ENCODE assay signal across 15 mouse cellular contexts in the genomic region with DNA sequence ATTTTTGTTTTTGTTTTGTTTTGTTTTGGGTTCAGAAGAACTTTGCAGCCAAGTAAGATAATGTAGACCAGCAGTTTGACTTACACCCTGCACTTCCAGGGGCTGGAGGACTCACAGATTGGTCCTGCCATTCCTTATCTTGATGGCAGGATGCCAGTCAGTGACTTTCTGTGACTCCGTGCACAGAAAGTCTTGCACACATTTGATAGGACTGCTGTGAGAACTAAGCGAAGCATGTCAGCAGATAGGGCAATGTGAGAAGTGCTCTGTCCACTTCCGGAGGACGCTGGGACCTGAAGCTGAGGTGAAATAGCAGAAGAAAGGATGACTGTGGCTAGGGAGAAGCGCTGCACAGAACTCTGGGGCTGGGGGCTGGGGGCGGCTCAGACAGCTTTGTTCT. TPM values are rescaled to one million over a fixed set of nuclear protein-coding genes. Genes with fewer than 3 reads are reported as not detected.
DNase-seq lines count a peak whose midpoint lies in the region; ATAC-seq and TF ChIP-seq lines count a peak whose summit lies in the region.
"Had no signal": no experiment of that assay in that cellular context is flagged by ENCODE, and none has a peak within 500 bp of the region (broad histone marks: within the 10 kb centered on the region; RNA-seq: fewer than 3 reads in every experiment).

No protein-coding gene starts in this region.

- no peaks in the 10 kb centered on the region for H3K27me3 ChIP-seq in MEL (ENCODE audit: control insufficient read depth in 1 of 2, insufficient read depth in 2 of 2, low read length in 2 of 2)
- H3K27me3 ChIP-seq in heart, embryonic 13.5 days (replicated peaks) = no peaks in the 10 kb centered on the region
- H3K27me3 ChIP-seq in liver, embryonic 15.5 days = no peaks in the 10 kb centered on the region
- no peaks in the 10 kb centered on the region for H3K27me3 ChIP-seq in forebrain, embryonic 10.5 days (ENCODE audit: poor library complexity, severe bottlenecking)
- H3K27me3 ChIP-seq: embryonic facial prominence, embryonic 13.5 days; limb, embryonic 15.5 days; midbrain, embryonic 13.5 days had no signal

- WGBS in heart, embryonic 13.5 days = 32% methylated on average over 6 of the region's 6 CpGs
- 42% methylated on average over 6 of the region's 6 CpGs for WGBS in liver, embryonic 15.5 days (ENCODE audit: insufficient replicate concordance)
- 94% methylated on average over 6 of the region's 6 CpGs for WGBS in forebrain, embryonic 10.5 days

- 0 out of 2 replicates have a peak, but pooled peaks have one; percentile 9 for ATAC-seq in heart, embryonic 13.5 days (ENCODE audit: extremely low read depth, insufficient number of reproducible peaks, low FRiP score, low TSS enrichment)
- ATAC-seq in liver, embryonic 15.5 days (ENCODE audit: insufficient read depth) = peak; percentile 74
- no peak for ATAC-seq in inflammation-experienced regulatory T-cells, adult 6 months
- ATAC-seq: hindbrain, embryonic 16.5 days; midbrain, embryonic 13.5 days had no signal

- 0 out of 2 replicates have a peak overlapping the region, but pooled peaks have one; percentile 19 for H3K9ac ChIP-seq in MEL (ENCODE audit: control insufficient read depth, low read depth, low read length, poor library complexity, severe bottlenecking)
- H3K9ac ChIP-seq in heart, embryonic 13.5 days = 0 out of 2 replicates have a peak overlapping the region, but pooled peaks have one; percentile 28
- no peak overlapping the region for H3K9ac ChIP-seq in liver, embryonic 15.5 days
- H3K9ac ChIP-seq: embryonic facial prominence, embryonic 13.5 days; limb, embryonic 15.5 days; midbrain, embryonic 13.5 days had no signal

- H3K9me3 ChIP-seq in MEL (replicated peaks; ENCODE audit: insufficient read depth, low read length) = no peaks in the 10 kb centered on the region
- H3K9me3 ChIP-seq in heart, embryonic 13.5 days = no peaks in the 10 kb centered on the region
- H3K9me3 ChIP-seq in liver, embryonic 15.5 days (replicated peaks) = no peaks in the 10 kb centered on the region
- H3K9me3 ChIP-seq in forebrain, embryonic 10.5 days = no peaks in the 10 kb centered on the region
- H3K9me3 ChIP-seq: embryonic facial prominence, embryonic 13.5 days; limb, embryonic 15.5 days; midbrain, embryonic 13.5 days had no signal

- peak overlapping the region; percentile 44 for H3K27ac ChIP-seq in MEL (ENCODE audit: control insufficient read depth, low read depth, low read length)
- H3K27ac ChIP-seq in heart, embryonic 13.5 days (replicated peaks) = peak overlapping the region; percentile 77
- H3K27ac ChIP-seq in liver, embryonic 15.5 days (replicated peaks) = peak overlapping the region; percentile 26
- no peak overlapping the region for H3K27ac ChIP-seq in forebrain, embryonic 10.5 days
- H3K27ac ChIP-seq: embryonic facial prominence, embryonic 13.5 days; limb, embryonic 15.5 days; midbrain, embryonic 13.5 days had no signal

- peaks cover 20 to 47% of the 10 kb centered on the region in 2 experiments for H3K36me3 ChIP-seq in MEL (ENCODE audit: control insufficient read depth in 1 of 2, insufficient read depth in 2 of 2, low read length in 2 of 2)
- H3K36me3 ChIP-seq in heart, embryonic 13.5 days = peaks cover 45% of the 10 kb centered on the region
- H3K36me3 ChIP-seq in liver, embryonic 15.5 days (replicated peaks) = peaks cover 66% of the 10 kb centered on the region
- H3K36me3 ChIP-seq in forebrain, embryonic 10.5 days (replicated peaks) = peaks cover 88% of the 10 kb centered on the region

- peak; percentile 68 to 79 for TF ChIP-seq EP300 in MEL (IDR thresholded peaks at IDR 0.05; ENCODE audit: low read depth in 1 of 2, low read length in 2 of 2)

- H3K4me2 ChIP-seq in heart, embryonic 13.5 days = peak overlapping the region; percentile 52
- peak overlapping the region; percentile 25; the same call in 1 of the 2 replicates for H3K4me2 ChIP-seq in liver, embryonic 15.5 days
- H3K4me2 ChIP-seq: embryonic facial prominence, embryonic 13.5 days; limb, embryonic 15.5 days; midbrain, embryonic 13.5 days had no signal

- DNase-seq in heart, adult 11 months = peak; percentile 90
- DNase-seq in heart, adult 8-10 months (ENCODE audit: low spot score) = no peak
- peak; percentile 94 for DNase-seq in MEL (ENCODE audit: low read depth, low spot score)
- no peak for DNase-seq in embryo, embryonic 11 days
- no peak for DNase-seq in forebrain, embryonic 10.5 days (ENCODE audit: extremely low spot score, low spot score)
- DNase-seq: cerebellum, adult 9-11 months; kidney, postnatal 14 days; thymus, adult 18-20 months had no signal

- peak overlapping the region in 1 of 2 experiments; percentile 36; a peak in 2 of 4 replicates for H3K4me3 ChIP-seq in MEL (ENCODE audit: control insufficient read depth in 1 of 2, insufficient read depth in 1 of 2, low read depth in 2 of 2, low read length in 2 of 2)
- H3K4me3 ChIP-seq in heart, embryonic 13.5 days = peak overlapping the region; percentile 11; the same call in 1 of the 2 replicates
- no peak overlapping the region for H3K4me3 ChIP-seq in liver, embryonic 15.5 days (replicated peaks)
- H3K4me3 ChIP-seq in forebrain, embryonic 10.5 days = no peak overlapping the region
- H3K4me3 ChIP-seq: embryonic facial prominence, embryonic 13.5 days; limb, embryonic 15.5 days; midbrain, embryonic 13.5 days had no signal

- 0 out of 4 replicates have a peak, but pooled peaks of 1 of the 2 experiments have one; percentile 21 for TF ChIP-seq POLR2A in MEL (IDR thresholded peaks at IDR 0.05; ENCODE audit: control insufficient read depth in 1 of 2, insufficient read depth in 1 of 2, low read depth in 1 of 2, low read length in 2 of 2, poor library complexity in 1 of 2)

- TF ChIP-seq CTCF in MEL (IDR thresholded peaks at IDR 0.05 in 2 of 3, conservative IDR thresholded peaks at IDR 0.05 in 1 of 3; ENCODE audit: control insufficient read depth in 1 of 3, insufficient read depth in 1 of 3, low read depth in 2 of 3, low read length in 3 of 3, poor library complexity in 1 of 3, severe bottlenecking in 1 of 3) = no peak

- TF ChIP-seq RAD21 in MEL (IDR thresholded peaks at IDR 0.05; ENCODE audit: low read depth, low read length) = no peak

- peaks cover 49% of the 10 kb centered on the region for H3K79me2 ChIP-seq in MEL (ENCODE audit: control insufficient read depth, insufficient read depth, low read length, poor library complexity)

- peaks cover 13% of the 10 kb centered on the region in 2 experiments for H3K4me1 ChIP-seq in MEL (ENCODE audit: control insufficient read depth in 1 of 2, insufficient read depth in 2 of 2, low read length in 2 of 2)
- peaks cover 70% of the 10 kb centered on the region for H3K4me1 ChIP-seq in heart, embryonic 13.5 days
- H3K4me1 ChIP-seq in liver, embryonic 15.5 days (replicated peaks) = peaks cover 39% of the 10 kb centered on the region
- peaks cover 21% of the 10 kb centered on the region for H3K4me1 ChIP-seq in forebrain, embryonic 10.5 days

TF ChIP-seq in MEL, 35 proteins besides CTCF, POLR2A, EP300 and RAD21:
- TF ChIP-seq MAX (IDR thresholded peaks at IDR 0.05; ENCODE audit: low read length) = peak; percentile 25; the same call in 1 of the 2 replicates
- TF ChIP-seq JUND (IDR thresholded peaks at IDR 0.05; ENCODE audit: low read depth, low read length) = no peak
- TF ChIP-seq MYC (IDR thresholded peaks at IDR 0.05; ENCODE audit: low read depth, low read length) = no peak
- TF ChIP-seq USF1 (IDR thresholded peaks at IDR 0.05; ENCODE audit: low read depth, low read length) = no peak
- peak; percentile 62; the same call in 1 of the 2 replicates for TF ChIP-seq BHLHE40 (IDR thresholded peaks at IDR 0.05; ENCODE audit: borderline replicate concordance, low read depth, low read length)
- TF ChIP-seq RCOR1 (IDR thresholded peaks at IDR 0.05; ENCODE audit: low read depth, low read length) = peak; percentile 76; the same call in 1 of the 2 replicates
- TF ChIP-seq GATA1 (IDR thresholded peaks at IDR 0.05; ENCODE audit: low read depth, low read length) = peak; percentile 96
- TF ChIP-seq ETS1 (IDR thresholded peaks at IDR 0.05; ENCODE audit: low read depth, low read length) = peak; percentile 88
- peak; percentile 43; the same call in 1 of the 2 replicates for TF ChIP-seq HCFC1 (IDR thresholded peaks at IDR 0.05; ENCODE audit: low read depth, low read length)
- TF ChIP-seq NELFE (IDR thresholded peaks at IDR 0.05; ENCODE audit: low read depth, low read length) = no peak
- 0 out of 2 replicates have a peak, but pooled peaks have one; percentile 50 for TF ChIP-seq ZKSCAN1 (IDR thresholded peaks at IDR 0.05; ENCODE audit: low read depth, low read length)
- peak; percentile 60 for TF ChIP-seq TCF12 (IDR thresholded peaks at IDR 0.05; ENCODE audit: low read depth, low read length)
- TF ChIP-seq USF2 (IDR thresholded peaks at IDR 0.05; ENCODE audit: borderline replicate concordance in 1 of 2, insufficient read depth in 1 of 2, low read depth in 1 of 2, low read length in 2 of 2) = no peak
- TF ChIP-seq ELF1 (IDR thresholded peaks at IDR 0.05; ENCODE audit: low read depth, low read length) = peak; percentile 62; the same call in 1 of the 2 replicates
- peak; percentile 69 for TF ChIP-seq TAL1 (IDR thresholded peaks at IDR 0.05; ENCODE audit: low read length)
- TF ChIP-seq POLR2AphosphoS5 (IDR thresholded peaks at IDR 0.05; ENCODE audit: borderline replicate concordance, low read depth, low read length) = no peak
- TF ChIP-seq SMC3 (IDR thresholded peaks at IDR 0.05; ENCODE audit: low read depth, low read length) = no peak; the same call in 1 of the 2 replicates
- TF ChIP-seq SIN3A (IDR thresholded peaks at IDR 0.05; ENCODE audit: low read length) = peak; percentile 88
- TF ChIP-seq KAT2A (conservative IDR thresholded peaks at IDR 0.05; ENCODE audit: low read depth, low read length) = no peak; the same call in 1 of the 2 replicates
- peak; percentile 77 for TF ChIP-seq MXI1 (IDR thresholded peaks at IDR 0.05; ENCODE audit: low read depth, low read length)
- TF ChIP-seq MEF2A (IDR thresholded peaks at IDR 0.05; ENCODE audit: extremely low read depth, insufficient replicate concordance, low read depth, low read length, poor library complexity, severe bottlenecking) = no peak

RNA-seq across cellular contexts. Expression of a gene that starts 5.7 kb away (rescaled TPM):
- total RNA-seq in heart, adult 8-10 months (2022) = 10 to 100 TPM; 16.5 to 23.0 (median 18.8) TPM
- total RNA-seq in MEL (2012; rRNA removed) = 73.2 and 74.4 TPM in 2 replicates
- 10 to 100 TPM in 1 of 2 experiments, not detected in 1; 83.5 TPM for polyA plus RNA-seq in MEL (2012; ENCODE audit: insufficient read depth in 1 of 2, insufficient read length in 2 of 2, low read depth in 1 of 2, low replicate concordance in 2 of 2, missing spikeins in 1 of 2)
- polyA plus RNA-seq in heart, embryonic 13.5 days (2015; fragmentation: Nextera tagmentation; extraction: Ambion mirVana) = 64.2 and 65.0 TPM in 2 replicates
- 60.8 and 68.3 TPM in 2 replicates for polyA plus RNA-seq in liver, embryonic 15.5 days (2015; fragmentation: Nextera tagmentation; extraction: Ambion mirVana)
- polyA plus RNA-seq in inflammation-experienced regulatory T-cells, adult 6 months (2017; shearing (Covaris generic)) = 10 to 100 TPM; 51.7 to 89.8 (median 56.8) TPM
- polyA plus RNA-seq in forebrain, embryonic 10.5 days (2016; fragmentation: Nextera tagmentation; extraction: Ambion mirVana) = 136 and 142 TPM in 2 replicates

Comparison
In these comparisons a context has a peak if more than half of its experiments do, and no peak if none do; other contexts are left out.
1. DNase-seq: peak in heart, adult 11 months (single experiment) and MEL (single experiment); none in heart, adult 8-10 months (single experiment), embryo, embryonic 11 days (single experiment) and forebrain, embryonic 10.5 days (single experiment).